Mouse (Mus musculus) bone marrow macrophage, adult 2 months (primary cell): ENCODE measurements around the gene Hspa8. TPM values are rescaled to one million over a fixed set of nuclear protein-coding genes. Genes with fewer than 3 reads are reported as not detected.

Source experiments
- H3K27ac ChIP-seq: 2 replicates; pipeline ENCODE4 v1.5.1; 2012; ENCODE audit warnings: low read depth, low read length; ENCODE audit not compliant: insufficient read depth
- H3K4me1 ChIP-seq: 2 replicates; pipeline ENCODE4 v1.6.1; 2012; ENCODE audit warnings: low read length; ENCODE audit not compliant: control insufficient read depth, insufficient read depth
- H3K4me3 ChIP-seq: 2 replicates; pipeline ENCODE4 v1.5.1; 2012; ENCODE audit warnings: mild to moderate bottlenecking, low read length, moderate library complexity; ENCODE audit not compliant: insufficient read depth
- CTCF ChIP-seq: IDR thresholded peaks from 2 replicates; pipeline ENCODE4 v1.5.1; 2012; ENCODE audit warnings: low read depth, mild to moderate bottlenecking, low read length, moderate library complexity
- POLR2A ChIP-seq: IDR thresholded peaks from 2 replicates; pipeline ENCODE4 v1.6.1; 2012; ENCODE audit warnings: mild to moderate bottlenecking, low read depth, low read length, borderline replicate concordance
- polyA plus RNA-seq: library from polyadenylated mRNA; stranded (reverse); fragments of >200 nt; gene quantifications from 2 replicates; pipeline ENCODE4 v1.2.4, GENCODE M21; 2012; ENCODE audit not compliant: missing spikeins, insufficient read depth, insufficient read length

Gene Hspa8
- polyA plus RNA-seq, 1 experiment, result 1,604 TPM

GRCm38 (mm10) chr9:40851515-40851914 is 50.7 kb downstream of the Hspa8 start:
- Histone ChIP-seq H3K4me3 (no peak overlapping the region), H3K4me1 (no peaks in the 10 kb centered on the region), H3K27ac (no peak overlapping the region)
- TF ChIP-seq CTCF (no peak), POLR2A (no peak)

- H3K4me1 ChIP-seq, result no peaks in the 10 kb centered on the region
- TF ChIP-seq CTCF (no peak), POLR2A (no peak)
- no peak overlapping the region for H3K27ac ChIP-seq
- peak overlapping the region; percentile 35; the same call in 1 of the 2 replicates for H3K4me3 ChIP-seq
Observed at GRCm38 (mm10) chr9:40858461-40859160, 57.8 kb downstream of the Hspa8 start.

GRCm38 (mm10) chr9:40859196-40859595 is 58.4 kb downstream of the Hspa8 start:
- Histone ChIP-seq H3K4me3 (no peak overlapping the region), H3K27ac (no peak overlapping the region), H3K4me1 (no peaks in the 10 kb centered on the region)
- TF ChIP-seq POLR2A (no peak), CTCF (no peak)

Other genes starting within 250 kb of the Hspa8 start
- not detected in 2 replicates for gene Gm21915, start 130.4 kb upstream of the Hspa8 start, polyA plus RNA-seq
- 2.0 TPM in 2 replicates for gene Clmp, start 115.0 kb upstream of the Hspa8 start, polyA plus RNA-seq
- not detected in 2 replicates for gene Bsx, start 73.1 kb downstream of the Hspa8 start, polyA plus RNA-seq
- gene Jhy, start 163.1 kb downstream of the Hspa8 start, polyA plus RNA-seq, result not detected in 2 replicates
- gene Crtam, start 203.6 kb downstream of the Hspa8 start, polyA plus RNA-seq, result not detected in 2 replicates